Mouse (Mus musculus): ENCODE measurements around the gene Lyrm7.

GRCm38 (mm10) chr11:54862621-54863520, 2.2 kb upstream of the Lyrm7 start:
- no peak for TF ChIP-seq POLR2A (IDR thresholded peaks at IDR 0.05; ENCODE audit: low read depth, low read length)
- TF ChIP-seq CTCF (IDR thresholded peaks at IDR 0.05; ENCODE audit: extremely low read depth, insufficient read length, insufficient replicate concordance, low read depth, low read length): peak; percentile 76; the same call in 1 of the 2 replicates
